In genomic region chr4:49520572-49521340, GRCm38 (mm10) we compare ENCODE assay signal across 8 mouse cellular contexts. TPM values are rescaled to one million over a fixed set of nuclear protein-coding genes. Genes with fewer than 3 reads are reported as not detected.
A peak's percentile ranks its signal among the peaks of the same experiment; 100 is the strongest.
DNase-seq lines count a peak whose midpoint lies in the region; ATAC-seq and TF ChIP-seq lines count a peak whose summit lies in the region.

Mrpl50 (minus strand) TSS chr4:49521093.
Zfp189 (plus strand) TSS chr4:49521176.

- peaks cover 12% of the 10 kb centered on the region for H3K4me1 ChIP-seq in embryonic facial prominence, embryonic 14.5 days (ENCODE audit: control insufficient read depth, insufficient read depth, low read length)
- peaks cover 3% of the 10 kb centered on the region for H3K4me1 ChIP-seq in heart, adult 2 months (ENCODE audit: control insufficient read depth, insufficient read depth, low read length)
- H3K4me1 ChIP-seq in limb, embryonic 13.5 days, result peaks cover 18% of the 10 kb centered on the region
- H3K4me1 ChIP-seq in midbrain, embryonic 16.5 days (ENCODE audit: control insufficient read depth, insufficient read depth, low read length), result peaks cover 22% of the 10 kb centered on the region

- peak within 1 kb of the TSS; percentile 72 for H3K9ac ChIP-seq in embryonic facial prominence, embryonic 14.5 days (ENCODE audit: low read depth, low read length)
- peak within 1 kb of the TSS; percentile 87 for H3K9ac ChIP-seq in heart, adult 2 months (ENCODE audit: low read depth, low read length)
- peak within 1 kb of the TSS; percentile 82 for H3K9ac ChIP-seq in limb, embryonic 13.5 days
- H3K9ac ChIP-seq in midbrain, embryonic 16.5 days (ENCODE audit: low read depth, low read length), result peak within 1 kb of the TSS; percentile 87

- 0% methylated on average over 41 of the region's 41 CpGs for WGBS in embryonic facial prominence, embryonic 14.5 days
- WGBS in heart, adult 2 months, result under 1% methylated on average over 41 of the region's 41 CpGs
- under 1% methylated on average over 41 of the region's 41 CpGs for WGBS in limb, embryonic 13.5 days
- under 1% methylated on average over 41 of the region's 41 CpGs for WGBS in midbrain, embryonic 16.5 days

- peak; percentile 89 for TF ChIP-seq POLR2A in heart, adult 2 months (IDR thresholded peaks at IDR 0.05; ENCODE audit: insufficient read depth, low read depth, low read length)

- H3K27ac ChIP-seq in embryonic facial prominence, embryonic 14.5 days (replicated peaks; ENCODE audit: low read depth, low read length), result peak within 1 kb of the TSS; percentile 65
- H3K27ac ChIP-seq in heart, adult 2 months, result peak within 1 kb of the TSS; percentile 85
- peak within 1 kb of the TSS; percentile 45; the same call in 1 of the 2 replicates for H3K27ac ChIP-seq in limb, embryonic 13.5 days
- peak within 1 kb of the TSS; percentile 73 for H3K27ac ChIP-seq in midbrain, embryonic 16.5 days (ENCODE audit: low read length)

- intact Hi-C loops in heart, adult 2 months (cut with DNase I), result loop anchor here (1.0 to 10.0 kb wide), 3 partner anchors 46 to 1246 kb away; partner anchors contain the start of genes Erp44 and Invs

- H3K9me3 ChIP-seq in embryonic facial prominence, embryonic 14.5 days (ENCODE audit: control insufficient read depth, low read length), result no peaks in the 10 kb centered on the region
- no peaks in the 10 kb centered on the region for H3K9me3 ChIP-seq in limb, embryonic 13.5 days
- H3K9me3 ChIP-seq in midbrain, embryonic 16.5 days (replicated peaks; ENCODE audit: control insufficient read depth, low read length, poor library complexity, severe bottlenecking), result no peaks in the 10 kb centered on the region

- H3K4me2 ChIP-seq in embryonic facial prominence, embryonic 14.5 days (ENCODE audit: low read depth, low read length), result peak within 1 kb of the TSS; percentile 73
- H3K4me2 ChIP-seq in limb, embryonic 13.5 days (replicated peaks), result peak within 1 kb of the TSS; percentile 71
- H3K4me2 ChIP-seq in midbrain, embryonic 16.5 days (ENCODE audit: low read length), result peak within 1 kb of the TSS; percentile 73

- H3K79me2 ChIP-seq in heart, adult 2 months (replicated peaks; ENCODE audit: control insufficient read depth, insufficient read depth, low read length), result no peaks in the 10 kb centered on the region

- ATAC-seq in embryonic facial prominence, embryonic 14.5 days (ENCODE audit: low read depth), result peak; percentile 100
- peak; percentile 100 for ATAC-seq in limb, embryonic 13.5 days (ENCODE audit: low FRiP score, low read depth)
- peak; percentile 100 for ATAC-seq in midbrain, embryonic 16.5 days

- peaks cover 25% of the 10 kb centered on the region; the same call in 1 of the 2 replicates for H3K36me3 ChIP-seq in embryonic facial prominence, embryonic 14.5 days (ENCODE audit: control insufficient read depth, insufficient read depth, low read length)
- peaks cover 7% of the 10 kb centered on the region for H3K36me3 ChIP-seq in heart, adult 2 months (ENCODE audit: control insufficient read depth, insufficient read depth, low read length)
- H3K36me3 ChIP-seq in limb, embryonic 13.5 days, result peaks cover 28% of the 10 kb centered on the region
- H3K36me3 ChIP-seq in midbrain, embryonic 16.5 days (ENCODE audit: control insufficient read depth, insufficient read depth, low read length), result peaks cover 11% of the 10 kb centered on the region

- peak; percentile 98 for DNase-seq in 3T3-L1 (ENCODE audit: low read depth, low spot score)
- DNase-seq in adrenal gland, postnatal 4 days (ENCODE audit: low spot score in 2 of 2), result peak; percentile 56 to 81
- peak; percentile 99 for DNase-seq in embryonic facial prominence, embryonic 14.5 days (ENCODE audit: low spot score)
- peak; percentile 90 to 95 for DNase-seq in heart, adult 2 months
- peak; percentile 95 to 97 for DNase-seq in kidney, adult 8-10 months
- DNase-seq in spleen, postnatal 10 days (ENCODE audit: low spot score in 2 of 2), result peak; percentile 81 to 93

- H3K27me3 ChIP-seq in embryonic facial prominence, embryonic 14.5 days (replicated peaks; ENCODE audit: control insufficient read depth, insufficient read depth, low read length), result no peaks in the 10 kb centered on the region
- no peaks in the 10 kb centered on the region for H3K27me3 ChIP-seq in heart, adult 2 months (ENCODE audit: control insufficient read depth, insufficient read depth, low read length)
- no peaks in the 10 kb centered on the region for H3K27me3 ChIP-seq in limb, embryonic 13.5 days
- H3K27me3 ChIP-seq in midbrain, embryonic 16.5 days (ENCODE audit: control insufficient read depth, insufficient read depth, low read depth, low read length), result no peaks in the 10 kb centered on the region

- no peak for TF ChIP-seq CTCF in heart, adult 2 months (IDR thresholded peaks at IDR 0.05)

- no peak for TF ChIP-seq EP300 in heart, adult 2 months (IDR thresholded peaks at IDR 0.05; ENCODE audit: insufficient read depth, low read depth, low read length)

- peak within 1 kb of the TSS; percentile 60 for H3K4me3 ChIP-seq in embryonic facial prominence, embryonic 14.5 days (ENCODE audit: low read depth, low read length)
- H3K4me3 ChIP-seq in heart, adult 2 months, result peak within 1 kb of the TSS; percentile 78
- H3K4me3 ChIP-seq in limb, embryonic 13.5 days, result peak within 1 kb of the TSS; percentile 65
- H3K4me3 ChIP-seq in midbrain, embryonic 16.5 days (ENCODE audit: low read depth, low read length), result peak within 1 kb of the TSS; percentile 65

RNA-seq across cellular contexts. Expression of gene Mrpl50, which starts in this region (rescaled TPM):
- total RNA-seq in adrenal gland, postnatal 4 days (2021), result 10 to 100 TPM; 47.8 to 48.6 TPM
- 75.4 and 78.6 TPM in 2 replicates for polyA plus RNA-seq in embryonic facial prominence, embryonic 14.5 days (2014; fragmentation: Nextera tagmentation; extraction: Ambion mirVana)
- 10 to 100 TPM; 46.1 to 51.1 TPM for total RNA-seq in heart, adult 2 months (2021)
- 11.5 and 22.1 TPM in 2 replicates for polyA plus RNA-seq in heart, adult 2 months (2012; rRNA removed)
- polyA plus RNA-seq in limb, embryonic 13.5 days (2015; fragmentation: Nextera tagmentation; extraction: Ambion mirVana), result 87.0 and 87.1 TPM in 2 replicates
- polyA plus RNA-seq in midbrain, embryonic 16.5 days (2015; fragmentation: Nextera tagmentation; extraction: Ambion mirVana), result 80.5 and 82.6 TPM in 2 replicates

RNA-seq across cellular contexts. Expression of gene Zfp189, which starts in this region (rescaled TPM):
- 1 to 10 TPM; 8.9 to 9.4 TPM for total RNA-seq in adrenal gland, postnatal 4 days (2021)
- polyA plus RNA-seq in embryonic facial prominence, embryonic 14.5 days (2014; fragmentation: Nextera tagmentation; extraction: Ambion mirVana), result 8.8 and 9.7 TPM in 2 replicates
- total RNA-seq in heart, adult 2 months (2021), result 1 to 10 TPM; 6.2 to 6.5 TPM
- polyA plus RNA-seq in heart, adult 2 months (2012; rRNA removed), result 1.3 and 2.1 TPM in 2 replicates
- polyA plus RNA-seq in limb, embryonic 13.5 days (2015; fragmentation: Nextera tagmentation; extraction: Ambion mirVana), result 11.7 and 14.0 TPM in 2 replicates
- 13.0 and 14.7 TPM in 2 replicates for polyA plus RNA-seq in midbrain, embryonic 16.5 days (2015; fragmentation: Nextera tagmentation; extraction: Ambion mirVana)

Comparison
In these comparisons a context has a peak if more than half of its experiments do, and no peak if none do; other contexts are left out.
1. Peak in every context shown above with its lines: DNase-seq, ATAC-seq, H3K4me3 ChIP-seq and H3K27ac ChIP-seq.